Mouse (Mus musculus): Measurements from ENCODE around the gene Hoxc9. TPM values are rescaled to one million over a fixed set of nuclear protein-coding genes. Genes with fewer than 3 reads are reported as not detected.

The Hoxc9 gene
- polyA plus RNA-seq, 1 experiment from 2014 or later: not detected

DNA sequence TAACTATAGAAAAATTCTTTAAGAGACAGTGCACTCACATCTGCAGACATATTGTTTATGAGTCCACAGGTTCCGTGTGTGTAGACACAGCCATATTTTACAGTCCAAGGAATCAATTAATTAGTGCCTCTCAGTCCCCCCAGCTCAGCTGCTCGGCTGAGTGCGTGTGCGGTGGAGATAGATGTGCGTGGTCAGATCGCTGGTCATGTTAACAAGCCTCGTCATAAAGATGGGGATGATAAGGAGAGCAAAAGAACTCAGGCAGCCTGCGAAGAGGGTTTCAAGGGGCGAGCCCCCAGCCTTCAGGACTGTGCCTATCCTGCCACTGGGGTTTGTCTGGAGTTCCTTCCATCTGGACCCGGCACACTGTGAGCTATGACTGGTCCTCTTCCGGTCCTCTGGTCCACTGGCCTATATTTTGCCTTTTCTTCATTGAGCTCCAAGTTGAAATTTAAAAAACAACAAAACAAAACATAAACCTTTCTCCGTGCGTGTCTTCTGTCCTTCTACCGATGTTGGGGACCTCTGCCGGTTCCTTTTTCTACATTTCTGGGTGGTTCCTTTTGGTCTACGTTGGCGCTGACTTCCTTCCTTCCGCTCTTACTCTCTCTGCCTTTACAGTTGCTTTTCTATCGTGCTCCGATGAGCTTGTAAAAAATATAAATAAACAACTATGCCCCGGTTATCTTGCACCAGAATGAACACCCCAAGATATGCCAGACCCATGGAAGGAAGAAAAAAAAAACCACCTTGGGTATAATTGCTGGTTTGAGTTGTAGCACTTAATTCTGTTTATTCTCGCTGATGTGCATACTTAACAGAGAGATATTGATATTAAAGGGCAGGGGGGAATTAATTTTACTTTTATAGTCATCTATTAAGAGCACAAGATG is 30.8 kb upstream of the Hoxc9 start:
- Histone ChIP-seq H3K27ac (no peak overlapping the region), H3K9me3 (replicated peaks) (no peaks in the 10 kb centered on the region), H3K36me3 (ENCODE audit: poor library complexity, severe bottlenecking) (no peaks in the 10 kb centered on the region), H3K4me3 (no peak overlapping the region), H3K4me2 (no peak overlapping the region), H3K9ac (no peak overlapping the region), H3K4me1 (peaks cover 4% of the 10 kb centered on the region; the same call in 1 of the 2 replicates), H3K27me3 (peaks cover 100% of the 10 kb centered on the region)
- whole genome bisulfite sequencing: 8% methylated on average over 22 of the region's 22 CpGs
- ATAC-seq: no peak

DNA sequence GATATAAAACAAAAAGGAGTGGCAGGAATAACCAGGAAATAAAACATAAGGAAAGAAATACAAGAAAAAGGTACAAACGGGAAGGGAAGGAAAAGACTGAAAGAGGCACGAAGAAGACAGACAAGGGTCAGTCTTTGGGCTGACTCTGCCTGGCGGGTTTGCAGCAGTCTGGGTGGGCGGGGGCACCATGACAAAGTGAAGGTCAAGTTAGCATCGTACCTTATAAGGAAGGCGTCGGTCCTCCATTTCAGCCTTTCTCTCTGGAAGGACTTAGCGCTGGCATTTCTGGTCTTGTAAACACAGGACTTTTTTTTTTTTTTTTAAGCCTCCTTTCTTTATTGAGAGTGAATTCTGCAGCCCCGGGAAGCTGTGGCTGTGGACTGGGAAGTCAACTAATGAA is 29.0 kb upstream of the Hoxc9 start:
- Histone ChIP-seq H3K36me3 (ENCODE audit: poor library complexity, severe bottlenecking) (no peaks in the 10 kb centered on the region), H3K4me1 (peaks cover 4% of the 10 kb centered on the region; the same call in 1 of the 2 replicates)
- 4% methylated on average over 9 of the region's 9 CpGs for WGBS

DNA sequence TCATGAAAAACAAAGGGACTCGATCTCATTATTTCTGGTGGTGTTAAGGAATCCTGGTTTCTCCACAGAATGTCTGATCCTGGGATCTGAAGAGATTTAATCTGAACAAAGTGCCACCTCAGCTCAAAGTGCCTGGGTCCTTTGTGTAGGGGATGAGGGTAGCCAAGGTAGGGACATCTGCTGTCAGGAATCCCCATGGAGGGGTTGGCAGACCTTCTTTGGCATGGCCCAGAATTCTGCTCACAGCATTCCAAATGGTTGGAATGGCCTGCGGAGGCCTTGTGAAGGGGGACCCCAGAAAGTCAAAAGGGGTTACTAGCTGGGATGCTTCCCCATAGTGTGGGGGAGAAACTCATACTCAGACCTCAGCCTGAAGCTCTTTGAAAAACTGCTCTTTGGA is 27.4 kb upstream of the Hoxc9 start:
- Histone ChIP-seq H3K27me3 (peaks cover 100% of the 10 kb centered on the region), H3K36me3 (ENCODE audit: poor library complexity, severe bottlenecking) (no peaks in the 10 kb centered on the region), H3K4me1 (no peaks in the 10 kb centered on the region), H3K9ac (no peak overlapping the region), H3K4me3 (no peak overlapping the region), H3K27ac (no peak overlapping the region), H3K9me3 (replicated peaks) (no peaks in the 10 kb centered on the region), H3K4me2 (no peak overlapping the region)
- WGBS: 10% methylated on average over 2 of the region's 2 CpGs
- no peak for ATAC-seq

More for the DNA sequence above, 29.0 kb upstream of the Hoxc9 start:
- Histone ChIP-seq H3K9ac (no peak overlapping the region), H3K27me3 (peaks cover 100% of the 10 kb centered on the region), H3K4me3 (no peak overlapping the region), H3K9me3 (replicated peaks) (no peaks in the 10 kb centered on the region), H3K4me2 (no peak overlapping the region), H3K27ac (no peak overlapping the region)
- no peak for ATAC-seq

DNA sequence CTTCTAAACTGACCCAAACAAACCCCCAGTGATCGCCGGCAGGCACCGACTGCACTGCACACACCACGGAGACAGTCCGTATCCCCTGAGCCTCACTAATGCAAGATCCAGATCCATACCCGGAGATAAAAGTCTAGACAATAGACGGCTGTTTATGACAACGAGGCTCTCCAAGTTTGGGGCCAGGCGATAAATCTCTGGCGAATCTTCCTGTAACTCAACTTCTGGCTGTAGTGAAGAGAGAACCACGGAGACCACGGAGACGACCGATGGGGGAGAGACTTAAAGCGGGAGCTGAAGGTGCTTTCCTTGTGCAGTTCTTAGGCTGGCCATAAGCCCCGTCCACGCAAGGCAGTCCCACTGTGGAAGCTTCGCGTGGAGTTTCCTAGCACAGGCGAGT is 26.5 kb upstream of the Hoxc9 start:
- ATAC-seq: no peak
- WGBS: 2% methylated on average over 20 of the region's 20 CpGs
- Histone ChIP-seq H3K9ac (no peak overlapping the region), H3K4me1 (no peaks in the 10 kb centered on the region), H3K4me3 (no peak overlapping the region), H3K36me3 (ENCODE audit: poor library complexity, severe bottlenecking) (no peaks in the 10 kb centered on the region), H3K9me3 (replicated peaks) (no peaks in the 10 kb centered on the region), H3K4me2 (no peak overlapping the region), H3K27ac (no peak overlapping the region), H3K27me3 (peaks cover 100% of the 10 kb centered on the region)

DNA sequence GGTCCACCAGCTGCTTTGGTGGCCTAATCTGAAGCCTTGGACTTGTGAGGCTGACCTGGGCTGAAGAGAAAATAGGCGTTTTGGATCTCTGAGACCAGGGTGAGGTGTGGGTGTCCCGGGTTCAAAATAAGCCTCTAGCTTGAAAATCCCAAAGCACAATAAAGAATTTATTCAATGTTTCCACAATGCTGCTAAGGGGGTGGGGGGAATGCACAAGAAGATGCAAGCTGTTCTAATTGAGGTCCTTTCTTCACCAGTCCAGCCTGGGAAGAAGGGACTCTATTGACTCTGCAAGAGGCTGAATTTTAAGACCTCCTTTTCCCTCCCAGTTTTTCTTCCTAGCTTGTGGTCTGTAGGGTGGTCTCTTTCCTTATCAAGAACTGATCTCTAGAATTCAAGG is 25.4 kb upstream of the Hoxc9 start:
- H3K27ac ChIP-seq: no peak overlapping the region
- H3K36me3 ChIP-seq (ENCODE audit: poor library complexity, severe bottlenecking): no peaks in the 10 kb centered on the region
- no peaks in the 10 kb centered on the region for H3K4me1 ChIP-seq
- no peak overlapping the region for H3K4me2 ChIP-seq
- 11% methylated on average over 2 of the region's 2 CpGs for WGBS
- ATAC-seq: no peak
- H3K9ac ChIP-seq: no peak overlapping the region
- H3K9me3 ChIP-seq (replicated peaks): no peaks in the 10 kb centered on the region
- H3K27me3 ChIP-seq: peaks cover 100% of the 10 kb centered on the region
- no peak overlapping the region for H3K4me3 ChIP-seq

DNA sequence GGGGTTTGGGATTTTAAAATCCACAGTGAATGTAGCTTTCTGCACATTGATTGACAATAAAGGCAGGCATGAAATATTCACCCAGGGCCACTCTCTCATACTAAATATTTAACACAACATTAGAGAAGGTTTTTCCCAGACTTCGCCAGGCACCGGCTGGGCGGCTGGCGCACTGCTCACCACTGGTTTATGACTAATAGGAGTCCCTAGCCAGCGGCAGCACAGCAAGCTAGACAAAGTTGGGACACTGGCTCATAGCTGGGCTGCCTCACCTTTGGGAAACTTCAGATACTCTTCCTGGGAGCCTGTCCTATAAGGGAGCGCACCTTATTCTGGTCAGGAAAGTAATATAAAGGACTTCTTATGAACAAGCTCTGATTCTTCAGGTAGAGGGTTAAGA is 22.7 kb upstream of the Hoxc9 start:
- Histone ChIP-seq H3K4me2 (no peak overlapping the region), H3K4me3 (no peak overlapping the region), H3K27ac (no peak overlapping the region), H3K36me3 (ENCODE audit: poor library complexity, severe bottlenecking) (no peaks in the 10 kb centered on the region), H3K4me1 (no peaks in the 10 kb centered on the region), H3K9ac (no peak overlapping the region), H3K27me3 (peaks cover 100% of the 10 kb centered on the region), H3K9me3 (replicated peaks) (no peaks in the 10 kb centered on the region)
- no peak for ATAC-seq
- 2% methylated on average over 6 of the region's 6 CpGs for WGBS

DNA sequence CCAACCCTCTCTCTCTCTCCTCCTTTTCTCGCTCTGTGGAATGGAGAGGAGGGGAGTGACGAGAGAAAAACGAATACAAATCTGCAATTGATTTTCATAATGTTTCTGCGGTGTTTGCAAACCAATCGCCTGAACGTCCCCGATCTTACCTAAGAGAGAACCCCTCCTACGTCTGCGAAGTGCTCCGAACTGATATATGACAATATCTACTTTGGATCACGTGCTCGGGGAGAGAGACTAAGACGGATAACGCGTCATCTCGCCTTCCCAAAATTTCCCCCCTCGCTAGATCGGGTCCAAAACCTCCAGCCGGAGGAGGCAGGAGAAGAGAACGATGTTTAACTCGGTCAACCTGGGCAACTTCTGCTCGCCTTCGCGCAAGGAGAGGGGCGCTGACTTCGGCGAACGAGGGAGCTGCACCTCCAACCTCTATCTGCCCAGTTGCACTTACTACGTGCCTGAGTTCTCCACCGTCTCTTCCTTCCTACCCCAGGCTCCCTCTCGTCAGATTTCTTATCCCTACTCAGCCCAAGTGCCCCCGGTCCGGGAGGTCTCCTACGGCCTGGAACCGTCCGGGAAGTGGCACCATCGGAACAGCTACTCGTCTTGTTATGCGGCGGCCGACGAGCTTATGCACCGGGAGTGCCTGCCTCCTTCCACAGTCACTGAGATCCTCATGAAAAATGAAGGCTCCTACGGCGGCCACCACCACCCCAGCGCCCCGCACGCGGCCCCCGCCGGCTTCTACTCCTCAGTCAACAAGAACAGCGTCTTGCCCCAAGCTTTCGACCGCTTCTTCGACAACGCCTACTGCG is 21.8 kb upstream of the Hoxc9 start, which contains the start of gene Hoxc11:
Gene Hoxc11 (plus strand): TSS at position 236 of the 815 bp plus-strand sequence.
- H3K4me1 ChIP-seq: no peaks in the 10 kb centered on the region
- no peaks in the 10 kb centered on the region for H3K36me3 ChIP-seq (ENCODE audit: poor library complexity, severe bottlenecking)
- WGBS: under 1% methylated on average over 56 of the region's 57 CpGs
- no peaks in the 10 kb centered on the region for H3K9me3 ChIP-seq (replicated peaks)
- no peak within 1 kb of the TSS for H3K27ac ChIP-seq
- no peak for ATAC-seq
- H3K4me2 ChIP-seq: no peak within 1 kb of the TSS
- H3K4me3 ChIP-seq: no peak within 1 kb of the TSS
- no peak within 1 kb of the TSS for H3K9ac ChIP-seq
- peaks cover 99% of the 10 kb centered on the region for H3K27me3 ChIP-seq

DNA sequence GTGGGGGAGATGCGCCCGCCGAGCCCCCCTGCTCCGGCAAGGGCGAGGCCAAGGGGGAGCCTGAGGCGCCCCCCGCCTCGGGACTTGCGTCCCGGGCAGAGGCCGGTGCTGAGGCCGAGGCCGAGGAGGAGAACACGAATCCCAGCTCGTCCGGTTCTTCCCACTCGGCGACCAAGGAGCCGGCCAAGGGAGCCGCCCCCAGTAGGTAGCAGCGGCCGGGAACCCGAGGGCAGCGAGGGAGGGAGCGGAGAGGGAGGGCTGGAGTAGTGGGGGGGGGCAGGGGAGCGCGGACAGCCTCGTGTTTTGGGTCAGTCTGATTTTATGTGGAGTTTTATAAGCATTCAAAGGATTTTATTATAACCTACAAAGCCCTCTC is 21.2 kb upstream of the Hoxc9 start:
- ATAC-seq: no peak
- Histone ChIP-seq H3K4me1 (no peaks in the 10 kb centered on the region), H3K36me3 (ENCODE audit: poor library complexity, severe bottlenecking) (no peaks in the 10 kb centered on the region), H3K4me3 (no peak overlapping the region), H3K9me3 (replicated peaks) (no peaks in the 10 kb centered on the region), H3K27ac (no peak overlapping the region), H3K27me3 (peaks cover 99% of the 10 kb centered on the region), H3K4me2 (no peak overlapping the region), H3K9ac (no peak overlapping the region)
- WGBS: under 1% methylated on average over 28 of the region's 28 CpGs

DNA sequence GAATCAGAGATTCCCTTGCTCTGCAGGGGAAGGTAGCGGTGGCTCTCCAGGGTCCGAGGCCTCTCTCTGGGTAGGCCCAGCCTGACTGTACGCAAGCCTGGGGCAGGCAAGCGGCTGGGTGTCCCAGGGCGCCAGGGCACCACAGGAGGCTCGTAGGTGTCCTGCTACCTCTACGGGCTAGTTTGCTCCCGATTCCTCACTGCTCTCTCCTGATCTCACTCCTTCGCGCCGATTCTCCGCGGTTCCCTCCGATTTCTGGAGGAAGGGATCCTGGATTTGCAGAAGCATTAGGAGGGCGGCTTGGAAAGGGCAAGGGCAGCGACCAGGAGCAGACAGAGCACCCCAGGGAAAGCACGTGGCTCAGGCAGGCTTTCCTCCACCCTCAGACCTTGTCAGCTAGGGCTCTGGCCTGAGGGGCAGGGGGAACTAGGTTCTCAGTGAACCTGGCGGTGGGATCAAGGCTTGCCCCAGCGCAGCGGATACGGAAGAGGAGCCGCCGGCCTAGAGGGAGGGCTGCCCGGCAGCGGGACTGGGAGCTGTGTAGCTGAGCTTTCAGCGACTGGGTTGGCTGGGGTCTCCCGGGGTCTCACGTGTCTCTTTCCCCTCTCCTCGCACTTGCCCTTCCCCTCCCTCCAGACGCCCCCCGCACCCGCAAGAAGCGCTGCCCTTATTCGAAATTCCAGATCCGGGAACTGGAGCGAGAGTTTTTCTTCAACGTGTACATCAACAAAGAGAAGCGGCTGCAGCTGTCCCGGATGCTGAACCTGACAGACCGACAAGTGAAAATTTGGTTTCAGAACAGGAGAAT is 20.2 kb upstream of the Hoxc9 start:
- no peak overlapping the region for H3K27ac ChIP-seq
- H3K9me3 ChIP-seq (replicated peaks): no peaks in the 10 kb centered on the region
- H3K4me1 ChIP-seq: no peaks in the 10 kb centered on the region
- no peaks in the 10 kb centered on the region for H3K36me3 ChIP-seq (ENCODE audit: poor library complexity, severe bottlenecking)
- no peak overlapping the region for H3K4me2 ChIP-seq
- H3K27me3 ChIP-seq: peaks cover 99% of the 10 kb centered on the region
- no peak overlapping the region for H3K4me3 ChIP-seq
- H3K9ac ChIP-seq: no peak overlapping the region
- no peak for ATAC-seq
- WGBS: 1% methylated on average over 40 of the region's 40 CpGs

DNA sequence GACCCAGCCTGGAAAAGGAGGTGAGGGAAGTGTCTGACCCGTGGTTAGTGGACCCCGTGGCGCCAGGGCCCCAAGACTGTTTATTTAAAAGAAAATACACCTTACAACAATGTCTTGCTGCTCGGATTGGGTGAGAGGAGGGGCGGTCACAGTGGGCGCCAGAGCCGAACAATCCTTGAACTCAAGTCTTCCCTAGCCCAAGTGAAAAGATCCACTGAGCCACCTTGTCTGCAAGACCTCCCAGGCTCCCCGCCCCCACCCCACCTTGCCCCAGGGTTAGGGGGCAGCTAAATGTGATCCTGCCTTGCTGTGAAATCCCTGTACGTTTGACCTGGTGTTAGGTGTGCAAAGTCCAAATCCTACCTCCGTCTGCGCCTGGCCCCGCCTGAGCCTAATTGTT is 19.3 kb upstream of the Hoxc9 start:
- WGBS: under 1% methylated on average over 12 of the region's 12 CpGs
- Histone ChIP-seq H3K9me3 (replicated peaks) (no peaks in the 10 kb centered on the region), H3K27me3 (peaks cover 99% of the 10 kb centered on the region), H3K4me2 (no peak overlapping the region), H3K36me3 (ENCODE audit: poor library complexity, severe bottlenecking) (no peaks in the 10 kb centered on the region), H3K4me1 (no peaks in the 10 kb centered on the region), H3K9ac (no peak overlapping the region), H3K27ac (no peak overlapping the region), H3K4me3 (no peak overlapping the region)
- ATAC-seq: no peak

DNA sequence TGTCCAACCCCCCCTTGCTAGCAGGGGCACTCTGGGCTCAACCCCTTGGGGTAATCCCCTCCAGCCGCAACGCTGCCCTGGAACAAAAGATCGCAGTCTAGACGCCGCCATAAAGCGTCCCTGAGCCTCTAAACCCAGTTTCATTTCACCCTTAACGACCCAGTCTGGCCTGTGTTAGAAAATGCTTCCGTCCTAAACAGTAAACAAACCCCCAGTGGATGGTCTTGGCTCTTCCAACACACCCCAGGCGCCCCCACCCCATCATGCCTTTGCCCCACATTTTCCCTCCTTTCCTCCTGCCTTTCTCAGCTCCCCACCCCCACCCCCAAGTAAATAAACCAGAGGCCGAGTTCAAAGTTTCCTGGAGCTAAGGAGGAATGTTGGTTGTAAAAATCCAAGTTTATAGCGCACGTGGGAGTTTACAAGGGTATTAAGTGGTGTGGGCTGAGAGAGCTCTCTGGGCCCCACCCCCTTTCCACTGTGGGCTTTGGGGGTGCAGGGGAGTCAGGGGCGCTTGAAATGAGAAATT is 16.5 kb upstream of the Hoxc9 start:
- Histone ChIP-seq H3K9ac (no peak overlapping the region), H3K27ac (no peak overlapping the region), H3K9me3 (replicated peaks) (no peaks in the 10 kb centered on the region), H3K4me1 (no peaks in the 10 kb centered on the region), H3K4me2 (no peak overlapping the region), H3K4me3 (no peak overlapping the region), H3K27me3 (peaks cover 98% of the 10 kb centered on the region), H3K36me3 (ENCODE audit: poor library complexity, severe bottlenecking) (no peaks in the 10 kb centered on the region)
- WGBS: under 1% methylated on average over 13 of the region's 13 CpGs
- ATAC-seq: no peak

All from forebrain, embryonic 13.5 days (tissue).